Mouse (Mus musculus) thymus, postnatal 0 days (tissue): Measurements from ENCODE around the gene Batf2. TPM values are rescaled to one million over a fixed set of nuclear protein-coding genes. Genes with fewer than 3 reads are reported as not detected.
"Not testable (repeated sequence)": the region's sequence is repeated elsewhere in the genome, so short reads cannot be mapped to it uniquely, and the experiment has no call there.

Experiments
- DNase-seq: peaks from one replicate; pipeline ENCODE4 v3.0.0-alpha.2; 2015; ENCODE audit warnings: low spot score
- polyA plus RNA-seq: library from polyadenylated mRNA; unstranded; fragments of >200 nt; fragmentation: Nextera tagmentation; extraction: Ambion mirVana; gene quantifications from 2 replicates; pipeline ENCODE4 v1.2.1, GENCODE M21; 2015

Batf2 gene
- polyA plus RNA-seq, result 0.48 and 0.57 TPM in 2 replicates

DNA sequence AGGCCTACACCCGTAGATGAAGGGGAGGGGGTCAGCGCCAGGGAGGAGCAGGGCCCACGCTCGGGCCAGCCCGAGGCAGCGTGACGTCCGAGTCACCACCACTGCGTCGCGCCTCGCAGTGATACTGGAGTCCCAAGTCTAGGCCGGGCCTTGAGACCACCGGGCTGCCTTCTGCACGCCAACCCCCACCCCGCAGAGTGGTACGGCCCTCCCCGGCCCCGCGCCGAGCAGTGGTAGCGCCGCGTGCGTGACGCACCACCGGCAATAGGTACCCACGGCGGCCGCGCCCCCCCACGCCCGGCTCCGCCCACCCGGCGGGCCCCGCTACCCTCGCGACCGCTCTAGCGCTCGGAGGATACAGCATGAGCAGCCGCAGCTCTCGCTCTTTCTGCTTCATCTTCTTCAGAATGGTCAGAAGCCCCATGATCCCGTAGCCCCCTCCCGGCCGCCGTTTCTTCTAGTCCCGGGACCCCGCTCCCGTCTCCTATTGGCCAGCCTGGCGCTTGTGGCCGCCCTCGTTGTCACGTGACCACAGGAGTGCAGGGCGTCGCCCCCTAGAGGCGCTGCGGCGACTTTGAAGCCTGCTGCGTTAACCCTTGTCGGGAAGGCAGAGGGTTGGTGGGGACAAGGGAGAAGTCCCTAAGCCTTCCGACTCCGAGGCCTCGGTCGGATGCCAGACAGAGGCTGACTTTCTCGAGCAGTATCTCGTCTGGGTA is at the start of gene Batf2:
Batf2 (plus strand) TSS at position 306 of the 716 bp plus-strand sequence.
- peak; percentile 98 for DNase-seq

DNA sequence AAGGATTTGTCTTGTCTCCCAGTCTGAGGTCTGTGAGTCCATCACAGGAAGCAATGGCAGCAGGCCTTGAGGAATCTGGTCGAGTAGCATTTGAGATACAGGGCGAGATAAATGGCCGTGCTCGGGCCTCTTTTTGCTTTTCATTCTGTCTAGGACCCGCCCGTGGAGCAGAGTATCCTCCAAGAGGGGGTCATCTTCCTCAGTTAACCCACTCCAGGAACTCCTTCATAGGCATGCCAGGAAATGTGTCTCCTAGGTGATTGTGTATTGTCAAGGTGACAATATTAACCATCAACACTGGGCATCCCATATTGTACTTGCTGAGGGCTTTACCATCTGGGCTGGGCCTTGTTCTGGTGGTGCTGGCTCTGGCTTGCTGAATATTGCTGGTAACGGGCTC is 46.7 kb upstream of the Batf2 start, which contains the start of gene AC131692.1:
AC131692.1 (plus strand) TSS at position 301 of the 400 bp plus-strand sequence.
- DNase-seq, result no peak

DNA sequence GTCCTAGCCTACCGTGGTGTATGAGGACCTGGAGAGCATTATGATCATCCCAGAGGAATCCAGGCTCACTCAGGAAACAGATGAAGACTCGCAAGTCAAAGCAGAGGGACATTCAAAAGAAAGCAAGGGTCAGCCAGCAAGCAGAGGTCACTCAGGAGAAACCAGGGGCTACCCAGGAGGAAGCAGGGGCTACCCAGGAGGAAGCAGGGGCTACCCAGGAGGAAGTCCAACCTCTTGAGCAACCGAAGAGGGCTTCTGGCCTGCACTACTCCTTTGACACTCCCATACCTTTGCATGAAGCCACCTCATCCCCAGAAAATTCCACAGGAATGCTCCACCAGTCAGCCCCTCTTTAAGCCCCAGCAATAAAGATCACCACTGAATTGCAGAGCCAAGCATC is 42.9 kb upstream of the Batf2 start:
- no peak for DNase-seq

DNA sequence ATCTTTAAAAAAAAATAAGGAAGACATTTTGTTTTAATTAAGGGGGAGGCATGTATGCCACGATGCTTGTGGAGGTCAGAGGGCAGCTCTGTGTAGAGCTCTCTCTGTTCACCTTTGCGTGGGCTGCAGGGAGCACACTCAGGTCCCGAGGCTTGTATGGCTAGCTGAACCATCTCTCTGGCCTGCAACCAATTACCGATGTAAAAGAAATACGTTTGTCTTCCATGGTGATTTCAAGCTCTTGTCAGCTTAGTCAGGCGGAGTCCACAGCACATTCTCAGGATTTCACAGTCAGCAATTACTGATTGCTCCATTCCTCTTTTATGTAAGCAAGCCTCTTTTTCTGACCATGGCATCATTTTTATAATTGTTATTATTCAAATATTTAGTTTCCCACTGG is 39.6 kb upstream of the Batf2 start:
- no peak for DNase-seq

DNA sequence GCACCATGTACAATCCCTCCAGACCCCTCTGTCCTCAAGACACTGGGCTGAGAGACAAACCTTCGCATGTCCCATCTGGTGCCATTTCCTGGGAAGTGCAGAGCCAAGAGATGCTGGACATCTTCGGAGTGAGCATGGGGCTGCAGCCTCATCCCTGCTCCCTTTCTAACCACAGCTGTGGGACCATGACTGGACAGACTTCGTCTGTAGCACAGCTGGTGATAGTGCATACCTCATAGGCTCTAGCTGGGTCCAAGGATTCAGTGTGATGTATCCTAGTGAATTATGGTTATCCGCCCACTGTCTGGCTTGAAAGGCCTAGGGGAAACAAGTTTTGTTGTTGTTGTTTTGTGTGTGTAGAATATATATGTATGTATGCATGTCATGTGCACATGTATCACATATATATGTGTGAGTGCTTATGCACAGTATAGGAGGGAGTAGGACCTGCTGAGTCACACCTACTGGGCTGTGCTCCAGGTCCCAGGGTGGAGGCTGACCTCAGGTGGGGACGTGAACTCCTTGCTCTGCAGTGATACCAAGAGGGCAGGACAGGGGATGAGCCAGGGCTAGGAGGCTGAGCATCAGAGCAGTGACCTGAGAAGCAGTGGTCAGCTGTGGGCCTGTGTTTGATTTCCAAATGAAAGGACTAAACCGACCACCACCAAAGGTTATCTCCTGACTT is 38.5 kb upstream of the Batf2 start:
- DNase-seq, result no peak

DNA sequence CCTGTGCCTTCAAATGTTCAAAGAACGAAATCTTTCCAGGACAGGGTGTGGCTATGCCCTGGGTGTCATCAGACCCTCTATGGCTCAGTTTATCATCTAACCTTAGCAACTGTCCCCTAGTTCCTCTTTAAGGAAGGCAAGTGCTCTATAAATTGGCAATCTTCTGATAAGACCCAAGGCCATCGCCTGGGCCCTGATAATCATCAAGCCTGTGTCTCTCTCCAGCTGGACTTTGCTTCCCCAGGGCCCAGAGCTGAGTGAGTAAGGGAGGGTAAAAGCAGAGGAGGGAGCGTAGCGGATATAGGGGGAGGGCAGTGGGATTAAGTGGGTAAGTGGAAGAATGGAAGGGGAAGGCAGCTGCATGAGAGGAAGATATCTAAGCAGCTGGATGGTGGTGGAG is 36.3 kb upstream of the Batf2 start:
- DNase-seq, result no peak

DNA sequence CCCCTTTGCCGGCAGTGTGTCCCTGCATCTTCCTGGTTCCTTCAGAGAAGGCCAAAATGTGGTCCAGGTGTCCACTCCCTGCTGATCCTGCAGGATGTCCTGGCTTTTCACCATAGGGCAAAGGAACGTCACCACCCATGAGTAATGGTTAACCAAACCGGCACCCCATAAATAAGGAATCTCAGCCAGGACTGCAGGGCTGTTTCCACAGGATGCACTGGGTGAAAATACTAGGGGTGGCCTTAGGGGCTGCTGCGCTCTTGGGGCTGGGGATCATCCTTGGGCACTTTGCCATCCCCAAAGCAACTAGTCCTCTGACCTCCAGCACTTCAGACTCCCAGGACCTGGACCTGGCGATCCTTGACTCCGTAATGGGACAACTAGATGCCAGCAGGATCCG is 35.2 kb upstream of the Batf2 start, which contains the start of gene Naaladl1:
Naaladl1 (plus strand) TSS at position 197 of the 400 bp plus-strand sequence.
- no peak for DNase-seq

DNA sequence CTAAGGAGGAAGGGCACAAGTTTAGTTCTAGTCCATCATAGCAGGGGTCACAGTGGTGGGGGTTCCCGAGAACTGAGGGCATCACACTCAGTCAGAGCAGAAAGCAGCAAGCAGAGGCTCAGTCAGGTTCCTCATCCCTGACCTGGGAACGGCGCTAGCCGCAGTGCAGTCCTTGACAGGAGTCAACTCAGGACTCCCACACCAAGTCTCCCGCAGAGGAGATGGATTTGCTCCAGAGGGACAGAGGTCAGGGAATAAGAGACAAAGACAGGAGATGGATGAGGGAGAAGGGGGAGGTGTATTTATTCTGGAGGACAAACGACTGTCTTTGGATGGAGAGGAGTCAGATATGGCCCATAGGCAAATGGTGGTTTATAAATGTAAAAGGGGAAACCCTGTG is 27.7 kb upstream of the Batf2 start:
- DNase-seq, result no peak

DNA sequence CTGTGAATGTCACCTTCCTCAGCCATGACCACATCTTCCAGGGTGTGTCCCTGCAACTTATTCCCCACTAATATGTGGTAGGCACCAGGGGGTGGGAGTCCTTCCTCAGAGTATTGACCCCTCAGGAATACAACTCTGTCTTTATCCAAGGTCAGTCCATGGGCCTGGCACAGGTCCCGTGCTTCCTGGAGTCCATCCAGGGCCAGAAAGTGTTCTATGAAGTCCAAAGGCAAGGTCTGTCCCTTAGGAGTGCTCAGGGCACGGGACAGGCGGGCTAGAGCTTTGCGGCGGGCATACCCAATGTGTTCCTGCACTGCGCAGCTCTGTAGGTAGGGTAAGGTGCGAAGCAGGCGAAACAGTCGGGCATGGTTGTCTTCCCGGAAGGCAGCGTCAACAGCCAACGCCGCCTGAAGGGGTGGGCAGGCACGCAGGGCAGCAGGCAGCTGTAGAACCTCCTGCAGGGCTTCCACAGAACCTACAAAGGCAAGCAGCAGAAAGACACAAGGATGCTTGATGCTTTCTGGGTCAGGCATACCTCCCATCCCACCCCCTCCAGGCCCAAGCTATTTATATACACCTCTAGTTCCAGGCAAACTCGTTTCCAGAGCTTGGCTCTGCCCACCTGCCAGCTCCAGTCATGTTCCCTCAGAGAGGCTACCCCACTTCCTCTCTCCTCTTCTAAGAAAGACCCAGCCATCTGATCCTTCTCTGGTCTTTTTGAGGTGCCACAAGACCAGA is 24.5 kb upstream of the Batf2 start:
- DNase-seq, result no peak

DNA sequence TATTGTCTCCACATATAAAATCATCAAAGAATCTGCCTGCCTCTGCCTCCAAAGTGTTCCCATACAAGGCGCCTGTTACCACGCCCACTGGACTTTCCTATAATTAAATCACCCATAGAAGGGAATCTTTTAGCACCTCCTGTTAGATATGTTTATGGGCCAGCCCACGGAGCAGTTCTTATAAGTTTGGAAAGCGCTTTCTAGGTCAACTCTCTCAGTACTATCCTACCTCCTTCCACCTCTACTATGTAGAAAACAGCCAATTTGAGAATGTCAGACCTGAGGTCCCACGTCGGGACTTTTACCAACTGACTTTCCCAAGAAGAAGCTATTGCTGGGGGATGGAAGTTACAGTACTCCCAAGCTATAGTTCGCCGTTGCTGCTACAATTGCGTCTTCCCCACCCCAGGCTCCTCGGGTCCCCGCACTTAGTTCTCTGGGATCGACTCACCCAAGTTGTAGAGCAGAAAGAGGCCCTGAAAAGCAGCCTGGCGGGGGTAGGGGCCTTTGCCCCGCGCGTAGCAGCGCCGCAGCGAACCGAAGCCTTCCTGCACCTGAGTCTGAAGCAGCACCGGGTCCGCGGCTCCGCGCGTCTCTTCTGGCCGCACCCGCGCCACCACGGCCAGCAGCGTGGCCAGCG is 23.3 kb upstream of the Batf2 start:
- DNase-seq, result peak; percentile 6

DNA sequence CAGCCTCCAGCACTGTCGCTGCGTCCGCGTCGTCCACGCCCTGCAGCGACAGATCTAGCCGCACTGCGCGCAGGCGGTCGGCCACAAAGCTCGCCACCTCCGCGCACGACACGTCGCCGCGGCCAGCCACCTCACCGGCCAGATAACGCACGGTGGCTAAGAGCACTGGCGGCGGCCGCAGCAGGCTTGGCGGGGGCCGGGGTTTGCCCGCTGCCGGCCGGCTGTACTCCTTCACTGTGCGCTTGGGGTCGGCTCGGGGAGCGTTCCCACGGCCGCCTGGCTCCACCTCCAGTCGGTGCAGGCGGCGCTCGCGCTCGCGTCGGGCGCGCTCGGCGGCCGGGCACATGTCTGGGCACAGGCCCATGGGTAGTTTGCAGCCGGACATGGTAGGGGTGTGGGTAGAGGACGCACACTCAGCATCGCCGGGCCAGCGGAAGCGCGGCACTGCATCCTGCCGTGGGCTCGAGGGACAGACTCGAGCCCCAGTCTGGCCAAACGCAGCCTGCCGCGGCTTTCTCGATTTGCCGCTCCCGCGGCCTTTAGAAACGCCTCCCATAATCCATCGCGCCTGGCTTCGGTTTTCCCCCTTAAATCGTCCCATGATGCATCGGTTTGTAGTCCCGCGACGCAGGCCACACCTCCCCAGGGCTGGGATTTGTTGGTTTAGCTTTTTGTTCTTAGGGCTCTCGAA is 22.7 kb upstream of the Batf2 start, which contains the start of gene Sac3d1:
Sac3d1 (minus strand) TSS at position 665 of the 691 bp plus-strand sequence.
- DNase-seq, result peak; percentile 93

DNA sequence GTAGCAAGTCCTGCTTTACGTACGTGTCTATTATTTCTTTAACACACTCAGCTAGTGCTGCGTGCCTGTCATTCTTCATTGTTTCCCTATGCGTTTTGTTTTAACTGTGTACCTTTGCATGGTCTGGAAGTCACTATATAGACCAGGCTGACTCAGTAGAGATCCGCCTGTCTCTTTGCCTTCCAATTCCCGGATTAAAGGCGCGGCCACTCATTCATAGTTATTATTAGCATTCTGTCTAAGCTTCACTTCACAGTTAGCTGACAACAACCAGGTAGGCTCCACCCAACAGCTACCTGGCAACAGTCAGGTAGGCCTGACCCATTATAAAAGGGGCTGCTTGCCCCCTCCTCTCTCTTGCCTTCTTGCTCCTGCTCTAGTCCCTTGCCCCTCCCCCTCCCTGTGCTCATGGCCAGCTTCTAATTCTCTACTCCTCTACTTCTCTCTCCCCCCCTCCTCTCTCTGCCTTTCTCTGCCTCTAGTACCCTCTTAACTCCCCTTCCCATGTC is 22.1 kb upstream of the Batf2 start:
- DNase-seq, result no peak

DNA sequence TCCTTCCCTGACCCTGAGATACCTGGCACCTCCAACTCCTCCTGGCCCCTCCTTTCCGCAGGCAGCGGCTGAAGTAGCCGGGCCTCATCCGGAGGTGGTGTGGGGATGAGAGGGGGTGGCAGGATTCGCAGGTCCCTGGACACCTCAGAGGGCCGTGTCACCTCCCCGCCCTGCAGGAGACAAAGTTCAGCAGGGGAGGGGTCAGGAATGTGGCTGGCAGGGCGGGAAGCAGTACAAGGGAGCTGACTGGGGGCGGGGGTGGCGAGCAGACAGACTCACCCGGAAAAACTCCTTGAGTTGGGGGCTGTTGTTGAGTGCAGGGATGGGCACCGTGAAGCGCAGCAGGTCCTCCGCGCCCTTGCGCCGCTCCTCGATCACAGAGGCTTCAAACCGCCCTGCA is 19.0 kb upstream of the Batf2 start:
- no peak for DNase-seq

DNA sequence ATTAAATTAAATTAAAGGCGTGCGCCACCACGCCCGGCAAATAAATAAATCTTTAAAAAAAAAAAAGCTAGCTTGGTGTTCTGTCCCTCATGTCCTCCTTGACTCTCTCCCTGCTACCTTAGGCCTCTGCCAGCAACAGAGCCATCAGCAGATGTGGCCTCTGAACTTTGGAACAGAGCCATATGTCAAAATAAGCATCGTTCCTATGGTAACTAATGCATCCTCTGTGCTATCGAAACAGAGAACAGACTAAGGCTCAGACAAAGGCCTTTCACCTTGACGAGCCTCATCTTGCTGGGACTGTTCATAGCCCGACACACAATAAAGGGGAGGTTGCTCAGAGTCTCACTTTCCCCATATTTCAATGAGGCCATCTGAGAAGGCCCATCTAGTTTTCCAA is 17.5 kb upstream of the Batf2 start:
- no peak for DNase-seq

DNA sequence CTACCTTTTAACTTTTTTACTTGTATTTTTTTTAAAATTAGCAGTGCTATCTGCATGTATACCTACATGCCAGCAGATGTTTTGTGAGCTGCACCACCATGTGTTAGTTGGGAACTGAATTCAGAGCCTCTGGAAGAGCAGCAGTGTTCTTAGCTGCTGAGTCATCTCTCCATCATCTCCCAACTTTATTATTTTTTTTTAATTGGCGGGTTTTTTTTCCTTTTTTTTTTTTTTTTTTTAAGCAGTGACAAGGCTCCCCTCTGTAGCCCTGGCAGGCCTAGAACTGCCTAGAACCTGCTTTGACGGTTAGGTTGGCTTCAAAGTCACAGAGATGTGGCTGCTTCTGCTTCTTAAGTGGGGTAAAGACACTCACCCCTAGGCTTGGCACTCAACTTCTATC is 15.9 kb upstream of the Batf2 start:
- no peak for DNase-seq

DNA sequence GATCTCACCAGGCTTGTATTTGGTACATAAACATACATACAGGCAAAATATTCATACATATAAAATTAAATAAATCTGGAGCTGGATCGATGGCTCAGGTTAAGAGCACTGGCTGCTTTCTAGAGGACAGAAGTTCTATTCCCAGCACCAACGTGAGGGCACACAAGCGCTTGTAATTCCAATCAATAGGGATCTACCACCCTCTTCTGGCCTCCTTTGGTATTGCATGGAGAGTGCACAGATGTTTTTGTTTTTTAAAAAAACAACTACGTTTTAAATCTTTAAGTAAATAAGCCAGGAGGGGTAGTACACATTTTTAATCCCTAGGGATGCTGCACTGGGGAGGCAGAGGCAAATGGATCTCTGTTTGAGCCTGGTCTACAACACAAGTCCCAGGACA is 14.5 kb upstream of the Batf2 start:
- peak; percentile 73 for DNase-seq

DNA sequence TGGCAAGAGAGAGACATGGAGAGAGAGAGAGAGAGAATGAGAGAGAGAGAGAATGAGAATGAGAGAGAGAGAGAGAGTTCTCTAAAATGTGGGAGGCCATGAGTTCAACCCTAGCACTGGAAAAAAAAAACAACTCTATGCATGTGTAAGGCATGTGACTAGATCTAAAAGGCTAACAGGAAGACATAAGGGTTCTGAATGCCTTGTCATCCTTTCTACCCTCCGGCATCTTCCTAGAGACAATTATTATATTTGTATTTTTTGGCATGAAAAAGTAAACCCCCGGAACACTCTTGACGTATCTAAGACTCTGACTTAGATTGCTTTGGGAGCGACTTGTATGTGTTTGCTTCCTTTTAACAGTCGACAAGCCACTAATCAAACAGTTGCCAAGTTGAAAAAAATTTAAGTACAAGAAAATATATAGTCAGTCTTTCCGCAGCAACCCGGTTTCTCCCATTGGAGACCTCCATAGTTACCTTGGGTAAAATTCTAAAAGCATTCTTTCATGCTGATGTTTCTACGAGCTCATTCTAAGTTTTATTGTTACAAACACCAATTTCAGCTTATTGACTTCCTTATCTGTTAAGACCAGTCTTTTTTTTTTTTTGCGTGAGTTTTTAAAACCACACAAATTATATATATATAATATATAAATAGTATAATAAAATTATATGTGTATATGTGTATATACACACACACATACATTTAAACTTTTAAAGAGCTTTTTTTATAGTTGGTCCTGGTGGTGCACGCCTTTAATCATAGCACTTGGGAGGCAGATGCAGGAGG is 13.8 kb upstream of the Batf2 start:
- DNase-seq, result no peak

DNA sequence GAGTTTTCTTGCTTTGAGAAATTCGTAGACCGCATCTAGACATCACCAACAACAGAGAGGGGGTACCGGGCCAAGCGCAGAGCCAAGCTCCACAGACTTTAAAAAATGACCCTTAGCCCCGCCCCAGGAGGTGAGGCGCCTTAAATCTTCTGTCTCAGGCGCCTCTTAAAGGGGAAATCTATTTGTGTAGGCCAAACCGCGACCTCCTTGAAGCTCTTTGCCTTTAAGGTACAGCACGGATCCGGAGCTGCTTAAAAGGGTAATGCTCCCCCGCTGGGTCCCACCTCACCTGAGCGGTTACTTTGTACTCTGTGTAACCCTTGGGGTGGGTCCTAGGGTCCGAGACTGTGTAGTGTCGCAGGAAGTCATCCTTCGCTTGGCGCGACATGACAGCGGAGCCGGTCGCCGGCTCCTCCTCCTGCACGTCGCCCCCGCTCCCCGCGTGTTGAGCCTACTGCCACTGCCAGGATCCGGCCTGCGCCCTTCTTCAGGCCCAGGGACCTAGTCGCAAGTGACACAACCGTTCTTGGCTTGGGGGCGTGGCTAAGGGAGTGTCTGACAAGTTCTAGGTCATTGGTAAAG is 12.9 kb upstream of the Batf2 start, which contains the start of gene Snx15:
Snx15 (minus strand) TSS at position 545 of the 582 bp plus-strand sequence.
- peak; percentile 99 for DNase-seq

DNA sequence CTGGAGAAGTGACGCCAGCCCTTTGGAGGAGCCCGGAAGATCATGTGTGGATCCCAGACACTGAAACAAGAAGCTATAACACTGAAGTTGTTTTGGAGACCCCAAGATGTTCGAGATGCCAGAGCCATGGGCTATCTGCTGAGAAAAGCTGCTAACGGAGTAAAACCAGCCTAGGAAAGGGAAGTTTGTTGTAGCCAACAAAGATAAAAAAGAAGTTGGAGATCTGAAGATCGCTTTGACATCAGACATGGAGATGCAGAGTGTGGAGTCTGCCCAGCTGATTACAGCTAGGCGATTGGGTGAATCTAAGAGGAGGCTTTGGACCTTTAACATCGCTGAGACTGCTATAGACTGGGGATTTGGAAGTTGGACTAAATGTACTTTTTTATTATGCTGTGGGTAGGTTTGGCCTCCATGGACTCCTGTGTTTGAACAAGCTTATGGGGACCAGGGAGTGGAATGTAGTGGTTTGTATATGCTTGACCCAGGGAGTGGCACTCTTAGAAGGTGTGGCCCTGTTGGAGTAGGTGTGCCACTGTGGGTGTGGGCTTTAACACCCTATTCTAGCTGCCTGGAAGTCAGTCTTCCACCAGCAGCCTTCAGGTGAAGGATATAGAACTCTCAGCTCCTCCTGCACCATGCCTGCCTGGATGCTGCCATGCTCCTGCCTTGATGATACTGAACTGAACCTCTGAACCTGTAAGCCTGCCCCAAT is 10.2 kb upstream of the Batf2 start:
- DNase-seq, result not testable (repeated sequence)
